Mouse (Mus musculus) liver, embryonic 15.5 days (tissue): ENCODE data around the gene Gm4779. TPM values are rescaled to one million over a fixed set of nuclear protein-coding genes. Genes with fewer than 3 reads are reported as not detected.
"Not testable (repeated sequence)": the region's sequence is repeated elsewhere in the genome, so short reads cannot be mapped to it uniquely, and the experiment has no call there.

Source experiments
- ATAC-seq: fragments of 200-750 bp; cut with Nextera tagmentation; 2 replicates; pipeline ENCODE4 v1.8.0; 2017; ENCODE audit warnings: moderate number of reproducible peaks, mild to moderate bottlenecking, moderate library complexity; ENCODE audit not compliant: insufficient read depth
- H3K27ac ChIP-seq: fragments of 300-500 bp; sonication (generic); replicated peaks from 2 replicates; pipeline ENCODE4 v1.5.1; 2015; ENCODE audit warnings: mild to moderate bottlenecking, inconsistent platforms
- H3K27me3 ChIP-seq: fragments of 300-500 bp; sonication (generic); 2 replicates; pipeline ENCODE4 v1.6.1; 2015; ENCODE audit warnings: mild to moderate bottlenecking, inconsistent platforms
- H3K36me3 ChIP-seq: fragments of 300-500 bp; sonication (generic); replicated peaks from 2 replicates; pipeline ENCODE4 v1.6.1; 2015; ENCODE audit warnings: moderate library complexity, mild to moderate bottlenecking, inconsistent platforms
- H3K4me1 ChIP-seq: fragments of 300-500 bp; sonication (generic); replicated peaks from 2 replicates; pipeline ENCODE4 v1.6.1; 2015; ENCODE audit warnings: inconsistent platforms
- H3K4me2 ChIP-seq: fragments of 300-500 bp; sonication (generic); 2 replicates; pipeline ENCODE4 v1.6.1; 2015; ENCODE audit warnings: moderate library complexity, mild to moderate bottlenecking, inconsistent platforms
- H3K4me3 ChIP-seq: fragments of 300-500 bp; sonication (generic); replicated peaks from 2 replicates; pipeline ENCODE4 v1.5.1; 2015; ENCODE audit warnings: mild to moderate bottlenecking, inconsistent platforms
- H3K9ac ChIP-seq: fragments of 300-500 bp; sonication (generic); 2 replicates; pipeline ENCODE4 v1.6.1; 2015; ENCODE audit warnings: moderate library complexity, mild to moderate bottlenecking, inconsistent platforms
- H3K9me3 ChIP-seq: fragments of 300-500 bp; sonication (generic); replicated peaks from 2 replicates; pipeline ENCODE4 v1.6.1; 2016; ENCODE audit warnings: inconsistent platforms
- WGBS: fragments of 180-500 bp; shearing (Covaris S2); methylation state at CpG from one replicate; pipeline ENCODE4 v1.1.7; 2015; ENCODE audit warnings: mixed read lengths; ENCODE audit not compliant: insufficient replicate concordance; 5-methylcytosine and 5-hydroxymethylcytosine counted together
- polyA plus RNA-seq: library from polyadenylated mRNA; unstranded; fragments of >200 nt; fragmentation: Nextera tagmentation; extraction: Ambion mirVana; gene quantifications from 2 replicates; pipeline ENCODE4 v1.2.1, GENCODE M21; 2015

Gm4779 gene
- 0.06 and 0.08 TPM in 2 replicates for polyA plus RNA-seq

DNA sequence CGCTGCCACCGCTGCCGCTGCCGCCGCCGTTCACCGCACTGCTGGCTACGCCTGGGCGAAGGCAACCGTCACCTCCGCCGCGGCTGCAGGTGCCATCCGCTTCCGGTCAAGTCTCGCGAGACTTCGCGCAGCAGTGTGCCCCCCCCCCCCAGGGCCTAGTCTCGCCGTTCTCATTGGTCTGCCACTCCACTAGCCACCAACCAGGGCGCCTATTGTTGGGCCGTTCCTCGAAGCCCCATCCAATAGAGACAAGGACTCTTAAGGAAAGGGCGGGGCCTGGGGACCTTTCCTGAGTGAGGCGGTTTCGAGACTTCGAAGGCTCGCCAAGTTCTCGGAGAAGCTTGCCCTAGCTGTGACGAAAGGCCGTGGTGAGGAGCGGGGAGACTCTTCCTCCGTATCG, at the start of gene Gm4779, which contains the start of gene 8030474K03Rik:
Gene Gm4779, minus strand, starts transcription at position 82 of the 400 bp plus-strand sequence.
Gene 8030474K03Rik, plus strand, starts transcription at position 315 of the 400 bp plus-strand sequence.
- no peaks in the 10 kb centered on the region for H3K36me3 ChIP-seq
- H3K27ac ChIP-seq: no peak within 1 kb of the TSS
- WGBS: 84% methylated on average over 31 of the region's 35 CpGs
- no peak within 1 kb of the TSS for H3K4me2 ChIP-seq
- H3K4me3 ChIP-seq: no peak within 1 kb of the TSS
- no peaks in the 10 kb centered on the region for H3K9me3 ChIP-seq
- H3K27me3 ChIP-seq: no peaks in the 10 kb centered on the region
- no peak within 1 kb of the TSS for H3K9ac ChIP-seq
- no peaks in the 10 kb centered on the region for H3K4me1 ChIP-seq
- no peak for ATAC-seq

DNA sequence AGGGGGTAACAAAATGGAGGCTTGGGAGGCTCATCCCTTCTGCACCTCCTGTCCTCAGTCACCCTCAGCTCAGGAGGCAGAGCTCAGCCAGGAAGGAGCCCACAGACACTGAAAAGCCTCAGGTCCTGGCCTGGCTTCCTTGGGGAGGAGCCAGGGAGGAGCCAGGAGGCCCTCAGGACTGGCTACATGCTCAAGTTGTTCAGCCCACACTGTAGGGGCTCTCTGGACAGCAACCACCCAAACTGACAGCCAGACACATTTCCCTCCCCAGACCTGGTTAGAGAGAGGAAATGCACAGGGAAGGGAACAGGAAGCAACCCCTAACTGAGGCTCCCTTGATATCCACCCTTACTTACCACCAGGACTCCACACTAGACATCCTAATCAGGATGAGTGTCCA, 25.8 kb upstream of the Gm4779 start:
- H3K27me3 ChIP-seq, H3K4me2 ChIP-seq, H3K9ac ChIP-seq, ATAC-seq, H3K27ac ChIP-seq, H3K4me1 ChIP-seq, H3K9me3 ChIP-seq, H3K36me3 ChIP-seq, H3K4me3 ChIP-seq: not testable (repeated sequence)

- no peaks in the 10 kb centered on the region for H3K36me3 ChIP-seq
- WGBS: 45% methylated on average over 1 of the region's 1 CpGs
- peaks cover 4% of the 10 kb centered on the region for H3K27me3 ChIP-seq
- no peaks in the 10 kb centered on the region for H3K9me3 ChIP-seq
- H3K4me2 ChIP-seq: no peak overlapping the region
- H3K4me1 ChIP-seq: no peaks in the 10 kb centered on the region
- H3K4me3 ChIP-seq: no peak overlapping the region
- H3K9ac ChIP-seq: no peak overlapping the region
- H3K27ac ChIP-seq: no peak overlapping the region
- no peak for ATAC-seq
These were observed 24.9 kb upstream of the Gm4779 start for GRCm38 (mm10) chrX:101819163-101819562.

- Histone ChIP-seq H3K9me3 (no peaks in the 10 kb centered on the region), H3K27me3 (no peaks in the 10 kb centered on the region; the same call in 1 of the 2 replicates), H3K36me3 (no peaks in the 10 kb centered on the region), H3K4me3 (no peak overlapping the region), H3K27ac (no peak overlapping the region), H3K4me1 (no peaks in the 10 kb centered on the region), H3K9ac (no peak overlapping the region), H3K4me2 (no peak overlapping the region)
- 53% methylated on average over 3 of the region's 3 CpGs for WGBS
- ATAC-seq: no peak
These were observed 17.5 kb upstream of the Gm4779 start for GRCm38 (mm10) chrX:101811750-101812149.

DNA sequence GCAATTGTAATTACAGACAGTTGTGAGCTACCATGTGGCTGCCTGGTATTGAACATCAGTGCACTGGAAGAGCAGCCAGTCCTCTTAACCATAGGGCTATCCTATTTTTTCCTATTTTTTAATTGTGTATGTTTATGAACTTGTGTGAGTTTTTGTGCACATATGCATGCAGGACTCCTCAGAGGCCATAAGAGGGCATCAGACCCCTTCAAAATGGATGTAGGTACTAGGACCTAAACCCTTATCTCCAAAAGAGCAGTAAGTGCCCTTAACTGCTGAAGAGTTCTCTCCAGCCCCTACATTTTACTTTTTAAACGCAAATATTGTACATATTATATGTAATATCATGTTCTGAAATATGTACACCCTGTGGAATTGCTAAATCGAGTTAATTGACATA, 11.3 kb upstream of the Gm4779 start:
- WGBS: 13% methylated on average over 2 of the region's 2 CpGs
- Histone ChIP-seq H3K9ac (no peak overlapping the region), H3K4me1 (no peaks in the 10 kb centered on the region), H3K27ac (no peak overlapping the region), H3K36me3 (no peaks in the 10 kb centered on the region), H3K4me3 (no peak overlapping the region), H3K27me3 (no peaks in the 10 kb centered on the region; the same call in 1 of the 2 replicates), H3K4me2 (no peak overlapping the region), H3K9me3 (no peaks in the 10 kb centered on the region)
- ATAC-seq: no peak

GRCm38 (mm10) chrX:101791551-101791950, 2.7 kb downstream of the Gm4779 start:
- Histone ChIP-seq H3K4me2 (no peak overlapping the region), H3K4me3 (no peak overlapping the region), H3K36me3 (no peaks in the 10 kb centered on the region), H3K27me3 (no peaks in the 10 kb centered on the region), H3K9ac (no peak overlapping the region), H3K27ac (no peak overlapping the region), H3K9me3 (no peaks in the 10 kb centered on the region), H3K4me1 (no peaks in the 10 kb centered on the region)
- no peak for ATAC-seq
- WGBS: 30% methylated on average over 4 of the region's 4 CpGs

GRCm38 (mm10) chrX:101772035-101772434, 22.2 kb downstream of the Gm4779 start:
- H3K27me3 ChIP-seq: peaks cover under 1% of the 10 kb centered on the region; the same call in 1 of the 2 replicates
- no peak overlapping the region for H3K27ac ChIP-seq
- 23% methylated on average over 5 of the region's 5 CpGs for WGBS
- no peaks in the 10 kb centered on the region for H3K4me1 ChIP-seq
- H3K4me2 ChIP-seq: no peak overlapping the region
- ATAC-seq: no peak
- no peaks in the 10 kb centered on the region for H3K9me3 ChIP-seq
- H3K36me3 ChIP-seq: no peaks in the 10 kb centered on the region
- H3K4me3 ChIP-seq: no peak overlapping the region
- no peak overlapping the region for H3K9ac ChIP-seq

- Histone ChIP-seq H3K4me2 (no peak overlapping the region), H3K27ac (no peak overlapping the region), H3K36me3 (no peaks in the 10 kb centered on the region), H3K9me3 (no peaks in the 10 kb centered on the region), H3K27me3 (peaks cover 7% of the 10 kb centered on the region; the same call in 1 of the 2 replicates), H3K4me1 (no peaks in the 10 kb centered on the region), H3K4me3 (no peak overlapping the region), H3K9ac (no peak overlapping the region)
- no peak for ATAC-seq
- WGBS: 29% methylated on average over 3 of the region's 3 CpGs
These were observed 23.9 kb downstream of the Gm4779 start for GRCm38 (mm10) chrX:101770307-101770706.

- ATAC-seq: no peak
- H3K27ac ChIP-seq: no peak overlapping the region
- no peaks in the 10 kb centered on the region for H3K36me3 ChIP-seq
- no peaks in the 10 kb centered on the region for H3K9me3 ChIP-seq
- no peak overlapping the region for H3K4me3 ChIP-seq
- no peak overlapping the region for H3K4me2 ChIP-seq
- H3K9ac ChIP-seq: no peak overlapping the region
- no peaks in the 10 kb centered on the region for H3K4me1 ChIP-seq
- H3K27me3 ChIP-seq: peaks cover 7% of the 10 kb centered on the region; the same call in 1 of the 2 replicates
- WGBS: 23% methylated on average over 2 of the region's 2 CpGs
These were observed 24.7 kb downstream of the Gm4779 start for GRCm38 (mm10) chrX:101769478-101769877.

DNA sequence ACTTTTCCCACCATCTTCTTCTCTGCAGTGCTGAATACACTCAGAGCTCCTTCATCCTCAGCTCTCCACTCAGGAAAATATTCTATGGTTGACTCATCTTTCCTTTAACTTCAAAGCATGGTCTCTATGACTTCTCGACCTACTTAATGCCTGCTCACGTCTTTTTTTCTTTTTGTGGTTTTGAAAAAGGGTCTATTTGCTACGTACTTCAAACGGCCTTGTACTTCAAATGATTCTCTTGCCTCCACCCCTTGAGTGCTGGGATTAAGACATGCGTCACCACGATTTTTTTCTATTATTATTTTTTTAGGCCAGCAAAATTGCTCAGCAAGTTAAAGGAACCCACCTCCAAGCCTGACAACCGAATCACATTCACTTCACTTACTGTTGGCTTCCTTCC, 26.9 kb downstream of the Gm4779 start:
- 38% methylated on average over 7 of the region's 7 CpGs for WGBS
- peaks cover 7% of the 10 kb centered on the region; the same call in 1 of the 2 replicates for H3K27me3 ChIP-seq
- H3K4me3 ChIP-seq: no peak overlapping the region
- H3K4me2 ChIP-seq: no peak overlapping the region
- no peak overlapping the region for H3K27ac ChIP-seq
- no peaks in the 10 kb centered on the region for H3K4me1 ChIP-seq
- H3K9me3 ChIP-seq: no peaks in the 10 kb centered on the region
- no peaks in the 10 kb centered on the region for H3K36me3 ChIP-seq
- no peak for ATAC-seq
- H3K9ac ChIP-seq: no peak overlapping the region

DNA sequence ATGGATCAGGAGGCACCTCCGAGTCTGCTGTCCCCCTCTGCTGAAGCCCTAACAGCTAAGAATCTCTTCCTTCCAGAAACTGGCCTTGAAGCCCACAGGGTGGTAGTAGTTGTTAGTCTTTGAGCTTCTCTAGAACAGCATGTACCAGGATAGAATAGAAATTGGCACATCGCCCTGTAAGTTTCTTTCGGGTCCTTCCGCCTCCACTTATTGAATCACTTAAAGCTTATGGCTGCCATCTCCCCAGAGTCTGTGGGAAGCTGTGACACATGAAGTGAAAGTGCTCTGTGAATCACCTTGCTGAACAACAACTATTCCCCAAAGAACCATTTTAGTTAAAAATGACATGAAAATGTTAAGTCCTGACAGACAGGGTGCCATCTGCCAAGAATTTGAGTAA, 29.1 kb downstream of the Gm4779 start:
- 77% methylated on average over 4 of the region's 4 CpGs for WGBS
- no peak overlapping the region for H3K9ac ChIP-seq
- no peaks in the 10 kb centered on the region for H3K36me3 ChIP-seq
- no peak overlapping the region for H3K27ac ChIP-seq
- no peak for ATAC-seq
- H3K4me2 ChIP-seq: no peak overlapping the region
- no peaks in the 10 kb centered on the region for H3K4me1 ChIP-seq
- H3K4me3 ChIP-seq: no peak overlapping the region
- no peaks in the 10 kb centered on the region for H3K9me3 ChIP-seq
- H3K27me3 ChIP-seq: peaks cover 7% of the 10 kb centered on the region; the same call in 1 of the 2 replicates

DNA sequence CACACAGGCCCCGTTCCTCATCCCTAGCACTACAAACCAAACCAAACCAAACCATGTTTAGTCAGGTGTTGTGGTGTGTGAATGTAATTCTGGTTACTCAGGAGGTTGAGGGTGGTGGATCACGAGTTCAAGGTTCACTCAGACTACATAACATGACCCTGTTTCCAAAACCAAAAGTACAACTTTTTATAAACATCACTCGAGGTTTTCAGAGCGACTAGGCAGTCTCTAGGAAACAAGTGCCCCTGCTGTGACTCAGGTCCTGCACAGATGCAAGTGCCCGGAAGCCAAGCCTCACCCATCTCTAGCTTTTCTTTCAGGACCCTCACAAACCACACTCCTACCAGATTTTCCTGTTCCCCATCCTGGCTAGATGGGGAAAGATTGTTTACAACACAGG, 29.6 kb downstream of the Gm4779 start:
- H3K4me3 ChIP-seq: no peak overlapping the region
- no peaks in the 10 kb centered on the region for H3K9me3 ChIP-seq
- H3K4me1 ChIP-seq: no peaks in the 10 kb centered on the region
- H3K4me2 ChIP-seq: no peak overlapping the region
- ATAC-seq: no peak
- 49% methylated on average over 5 of the region's 5 CpGs for WGBS
- no peak overlapping the region for H3K27ac ChIP-seq
- H3K36me3 ChIP-seq: no peaks in the 10 kb centered on the region
- no peak overlapping the region for H3K9ac ChIP-seq
- peaks cover 7% of the 10 kb centered on the region; the same call in 1 of the 2 replicates for H3K27me3 ChIP-seq
